Mouse (Mus musculus) G1E (cell line): ENCODE data around the gene Zfp687.

Experiments used
- CTCF ChIP-seq: IDR thresholded peaks from 2 replicates; pipeline ENCODE4 v1.5.1; 2012; ENCODE audit warnings: low read depth, low read length, inconsistent platforms, mixed read lengths
- GATA1 ChIP-seq: IDR thresholded peaks from 2 replicates; pipeline ENCODE4 v1.6.1; 2012; ENCODE audit warnings: borderline replicate concordance, low read length, inconsistent platforms, mixed read lengths
- GATA2 ChIP-seq: IDR thresholded peaks from 2 replicates; pipeline ENCODE4 v1.6.1; 2012; ENCODE audit warnings: low read depth, low read length, inconsistent platforms, borderline replicate concordance
- POLR2AphosphoS5 ChIP-seq: IDR thresholded peaks from 2 replicates; pipeline ENCODE4 v1.6.1; 2012; ENCODE audit warnings: low read depth, low read length, inconsistent platforms; ENCODE audit not compliant: insufficient replicate concordance
- TAL1 ChIP-seq: conservative IDR thresholded peaks from 2 replicates; pipeline ENCODE4 v1.6.1; 2012; ENCODE audit warnings: low read depth, low read length, inconsistent platforms, mixed read lengths

DNA sequence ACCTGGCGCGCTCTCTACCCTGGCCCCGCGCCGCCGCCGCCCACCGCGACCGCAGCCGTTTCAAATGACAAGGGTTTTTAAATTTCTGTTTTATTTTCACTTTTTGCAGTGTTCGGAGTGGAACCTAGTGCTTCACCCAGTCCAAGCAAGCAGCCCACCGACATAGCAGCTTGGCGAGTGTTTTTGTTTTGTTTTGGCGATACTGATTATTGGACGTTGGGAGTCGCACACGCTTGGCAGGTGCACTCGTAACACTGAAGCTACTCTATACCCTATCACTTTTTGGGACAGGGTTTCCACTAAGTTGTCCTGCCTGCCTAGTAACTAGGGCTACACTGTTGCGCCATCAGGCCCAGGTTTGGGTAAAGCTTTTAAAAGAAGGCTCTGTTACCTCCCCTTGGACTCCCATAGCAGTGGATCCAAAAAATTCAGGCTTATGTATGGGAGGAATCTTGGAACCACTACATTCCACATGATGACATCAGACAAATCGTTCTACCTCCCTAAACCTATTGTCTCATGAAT is 1.3 kb upstream of the Zfp687 start:
- TF ChIP-seq CTCF (no peak), TAL1 (no peak), GATA1 (no peak), POLR2AphosphoS5 (no peak), GATA2 (no peak)
